ENCODE assay signal across 9 mouse cellular contexts in genomic region chr8:66688395-66688794, GRCm38 (mm10). TPM values are rescaled to one million over a fixed set of nuclear protein-coding genes. Genes with fewer than 3 reads are reported as not detected.
DNase-seq lines count a peak whose midpoint lies in the region; ATAC-seq and TF ChIP-seq lines count a peak whose summit lies in the region.
"Had no signal": no experiment of that assay in that cellular context is flagged by ENCODE, and none has a peak within 500 bp of the region (broad histone marks: within the 10 kb centered on the region; RNA-seq: fewer than 3 reads in every experiment).

No protein-coding gene starts in this region.

- no peak overlapping the region for H3K9ac ChIP-seq in lung, embryonic 14.5 days
- peak overlapping the region; percentile 64; the same call in 1 of the 2 replicates for H3K9ac ChIP-seq in forebrain, embryonic 12.5 days
- H3K9ac ChIP-seq in hindbrain, postnatal 0 days (replicated peaks; ENCODE audit: low read length), result peak overlapping the region; percentile 66; the same call in 1 of the 2 replicates
- H3K9ac ChIP-seq in neural tube, embryonic 15.5 days (replicated peaks), result peak overlapping the region; percentile 76; the same call in 1 of the 2 replicates
- H3K9ac ChIP-seq: limb, embryonic 15.5 days had no signal

- H3K4me3 ChIP-seq in lung, embryonic 14.5 days (ENCODE audit: low read depth, low read length), result no peak overlapping the region
- H3K4me3 ChIP-seq in forebrain, embryonic 12.5 days (replicated peaks), result peak overlapping the region; percentile 49; the same call in 1 of the 2 replicates
- H3K4me3 ChIP-seq in hindbrain, postnatal 0 days (ENCODE audit: low read length), result peak overlapping the region; percentile 58
- H3K4me3 ChIP-seq in neural tube, embryonic 15.5 days (replicated peaks), result peak overlapping the region; percentile 58
- H3K4me3 ChIP-seq: erythroblast, embryonic 14.5 days had no signal

- peak overlapping the region; percentile 73 for H3K4me2 ChIP-seq in lung, embryonic 14.5 days
- peak overlapping the region; percentile 87 for H3K4me2 ChIP-seq in forebrain, embryonic 12.5 days
- H3K4me2 ChIP-seq in hindbrain, postnatal 0 days (ENCODE audit: low read depth, low read length), result peak overlapping the region; percentile 90
- peak overlapping the region; percentile 91 for H3K4me2 ChIP-seq in neural tube, embryonic 15.5 days

- peaks cover 13% of the 10 kb centered on the region for H3K27me3 ChIP-seq in lung, embryonic 14.5 days (ENCODE audit: insufficient read depth, low read length)
- peaks cover 30% of the 10 kb centered on the region for H3K27me3 ChIP-seq in forebrain, embryonic 12.5 days
- H3K27me3 ChIP-seq in hindbrain, postnatal 0 days (ENCODE audit: insufficient read depth, low read length), result no peaks in the 10 kb centered on the region
- H3K27me3 ChIP-seq in neural tube, embryonic 15.5 days (replicated peaks), result no peaks in the 10 kb centered on the region

- ATAC-seq in lung, embryonic 14.5 days (ENCODE audit: insufficient read depth), result no peak
- 0 out of 2 replicates have a peak, but pooled peaks have one; percentile 49 for ATAC-seq in forebrain, embryonic 12.5 days (ENCODE audit: low FRiP score)
- ATAC-seq in hindbrain, postnatal 0 days, result 0 out of 2 replicates have a peak, but pooled peaks have one; percentile 59
- ATAC-seq in neural tube, embryonic 15.5 days (ENCODE audit: low FRiP score), result no peak

- WGBS in lung, embryonic 14.5 days, result 51% methylated on average over 6 of the region's 6 CpGs
- WGBS in forebrain, embryonic 12.5 days, result 33% methylated on average over 6 of the region's 6 CpGs
- 20% methylated on average over 6 of the region's 6 CpGs for WGBS in hindbrain, postnatal 0 days
- WGBS in neural tube, embryonic 15.5 days, result 39% methylated on average over 6 of the region's 6 CpGs

- TF ChIP-seq CTCF in lung, embryonic 14.5 days (IDR thresholded peaks at IDR 0.05; ENCODE audit: low read depth), result no peak
- no peak for TF ChIP-seq CTCF in hindbrain, postnatal 0 days (IDR thresholded peaks at IDR 0.05; ENCODE audit: low read depth)

- H3K27ac ChIP-seq in lung, embryonic 14.5 days (ENCODE audit: low read depth), result no peak overlapping the region
- no peak overlapping the region for H3K27ac ChIP-seq in forebrain, embryonic 12.5 days
- H3K27ac ChIP-seq in hindbrain, postnatal 0 days, result no peak overlapping the region
- no peak overlapping the region for H3K27ac ChIP-seq in neural tube, embryonic 15.5 days (replicated peaks)
- H3K27ac ChIP-seq: limb, embryonic 15.5 days had no signal

- no peaks in the 10 kb centered on the region for H3K36me3 ChIP-seq in lung, embryonic 14.5 days (ENCODE audit: insufficient read depth)
- H3K36me3 ChIP-seq in forebrain, embryonic 12.5 days (replicated peaks), result no peaks in the 10 kb centered on the region
- H3K36me3 ChIP-seq in hindbrain, postnatal 0 days (ENCODE audit: insufficient read depth, low read length), result no peaks in the 10 kb centered on the region
- H3K36me3 ChIP-seq in neural tube, embryonic 15.5 days, result no peaks in the 10 kb centered on the region
- H3K36me3 ChIP-seq: limb, embryonic 15.5 days had no signal

- no peaks in the 10 kb centered on the region for H3K9me3 ChIP-seq in lung, embryonic 14.5 days (ENCODE audit: low read depth, low read length)
- no peaks in the 10 kb centered on the region for H3K9me3 ChIP-seq in forebrain, embryonic 12.5 days
- H3K9me3 ChIP-seq in hindbrain, postnatal 0 days (ENCODE audit: low read length), result no peaks in the 10 kb centered on the region
- no peaks in the 10 kb centered on the region for H3K9me3 ChIP-seq in neural tube, embryonic 15.5 days (replicated peaks)
- H3K9me3 ChIP-seq: limb, embryonic 15.5 days had no signal

- DNase-seq in lung, embryonic 14.5 days, result no peak
- DNase-seq in lung, postnatal 4 days, result no peak
- DNase-seq in hindbrain, postnatal 0 days (ENCODE audit: low spot score), result no peak
- no peak for DNase-seq in urinary bladder, postnatal 25 days (ENCODE audit: low spot score)
- DNase-seq in cerebellum, adult 11 months, result no peak

- H3K4me1 ChIP-seq in lung, embryonic 14.5 days (ENCODE audit: insufficient read depth), result no peaks in the 10 kb centered on the region
- H3K4me1 ChIP-seq in forebrain, embryonic 12.5 days, result peaks cover 10% of the 10 kb centered on the region
- H3K4me1 ChIP-seq in hindbrain, postnatal 0 days (ENCODE audit: insufficient read depth, low read length), result no peaks in the 10 kb centered on the region
- H3K4me1 ChIP-seq in neural tube, embryonic 15.5 days, result peaks cover 18% of the 10 kb centered on the region; the same call in 1 of the 2 replicates

RNA-seq across cellular contexts. Expression of gene Npy5r, which starts 0.5 kb away (rescaled TPM):
- polyA plus RNA-seq in lung, embryonic 14.5 days (2014; fragmentation: Nextera tagmentation; extraction: Ambion mirVana), result 0.09 and 0.17 TPM in 2 replicates
- not detected in 2 replicates for polyA plus RNA-seq in forebrain, embryonic 12.5 days (2016; fragmentation: Nextera tagmentation; extraction: Ambion mirVana)
- total RNA-seq in hindbrain, postnatal 0 days (2014; rRNA removed), result 1.6 and 2.9 TPM in 2 replicates
- polyA plus RNA-seq in hindbrain, postnatal 0 days (2015; fragmentation: Nextera tagmentation; extraction: Ambion mirVana), result 1.0 and 1.7 TPM in 2 replicates
- polyA plus RNA-seq in neural tube, embryonic 15.5 days (2015; fragmentation: Nextera tagmentation; extraction: Ambion mirVana), result 2.8 and 2.9 TPM in 2 replicates
- polyA plus RNA-seq: erythroblast, embryonic 14.5 days had no signal

RNA-seq across cellular contexts. Expression of gene Npy1r, which starts 8.6 kb away (rescaled TPM):
- 0.89 and 0.92 TPM in 2 replicates for polyA plus RNA-seq in lung, embryonic 14.5 days (2014; fragmentation: Nextera tagmentation; extraction: Ambion mirVana)
- 1.2 TPM in 2 replicates for polyA plus RNA-seq in forebrain, embryonic 12.5 days (2016; fragmentation: Nextera tagmentation; extraction: Ambion mirVana)
- total RNA-seq in hindbrain, postnatal 0 days (2014; rRNA removed), result 6.4 and 6.7 TPM in 2 replicates
- polyA plus RNA-seq in hindbrain, postnatal 0 days (2015; fragmentation: Nextera tagmentation; extraction: Ambion mirVana), result 7.0 and 7.7 TPM in 2 replicates
- polyA plus RNA-seq in neural tube, embryonic 15.5 days (2015; fragmentation: Nextera tagmentation; extraction: Ambion mirVana), result 11.2 and 13.1 TPM in 2 replicates
- polyA plus RNA-seq: erythroblast, embryonic 14.5 days had no signal

Comparison
In these comparisons a context has a peak if more than half of its experiments do, and no peak if none do; other contexts are left out.
1. ATAC-seq: peak in forebrain, embryonic 12.5 days (single experiment) and hindbrain, postnatal 0 days (single experiment); none in lung, embryonic 14.5 days (single experiment) and neural tube, embryonic 15.5 days (single experiment).
2. Peak in every context shown above with its lines, with median percentiles within 50 percentile points of each other: H3K4me2 ChIP-seq.